Mouse (Mus musculus): Measurements from ENCODE around the gene Zfp672. TPM values are rescaled to one million over a fixed set of nuclear protein-coding genes. Genes with fewer than 3 reads are reported as not detected.

Gene Zfp672
- total and polyA plus RNA-seq, 3 experiments = 22.6 to 39.5 TPM; not detected in 1

GRCm38 (mm10) chr11:58357042-58357441, 26.9 kb upstream of the Zfp672 start:
- peak; percentile 54 for DNase-seq (ENCODE audit: low read depth, low spot score)
- Histone ChIP-seq H3K27ac (ENCODE audit: control insufficient read depth, low read depth, low read length) (no peak overlapping the region), H3K36me3 (ENCODE audit: control insufficient read depth in 1 of 2, insufficient read depth in 2 of 2, low read length in 2 of 2) (peaks cover 0 to 23% of the 10 kb centered on the region in 2 experiments; a peak in 2 of 4 replicates), H3K9me3 (replicated peaks; ENCODE audit: insufficient read depth, low read length) (no peaks in the 10 kb centered on the region), H3K9ac (ENCODE audit: control insufficient read depth, low read depth, low read length, poor library complexity, severe bottlenecking) (no peak overlapping the region), H3K4me3 (ENCODE audit: control insufficient read depth in 1 of 2, insufficient read depth in 1 of 2, low read depth in 2 of 2, low read length in 2 of 2) (no peak overlapping the region), H3K79me2 (ENCODE audit: control insufficient read depth, insufficient read depth, low read length, poor library complexity) (no peaks in the 10 kb centered on the region), H3K4me1 (ENCODE audit: control insufficient read depth in 1 of 2, insufficient read depth in 2 of 2, low read length in 2 of 2) (peaks cover 15 to 42% of the 10 kb centered on the region in 2 experiments), H3K27me3 (ENCODE audit: control insufficient read depth in 1 of 2, insufficient read depth in 2 of 2, low read length in 2 of 2) (no peaks in the 10 kb centered on the region)
- TF ChIP-seq EP300 (IDR thresholded peaks at IDR 0.05; ENCODE audit: low read depth in 1 of 2, low read length in 2 of 2) (peak in 1 of 2 experiments; percentile 41; a peak in 1 of 4 replicates), MAFK (IDR thresholded peaks at IDR 0.05; ENCODE audit: borderline replicate concordance, low read depth, low read length) (no peak), GATA1 (IDR thresholded peaks at IDR 0.05; ENCODE audit: low read depth, low read length) (peak; percentile 75), RCOR1 (IDR thresholded peaks at IDR 0.05; ENCODE audit: low read depth, low read length) (peak; percentile 34; the same call in 1 of the 2 replicates), JUND (IDR thresholded peaks at IDR 0.05; ENCODE audit: low read depth, low read length) (no peak)

- H3K9ac ChIP-seq (ENCODE audit: control insufficient read depth, low read depth, low read length, poor library complexity, severe bottlenecking) = no peak overlapping the region
- H3K36me3 ChIP-seq (ENCODE audit: control insufficient read depth in 1 of 2, insufficient read depth in 2 of 2, low read length in 2 of 2) = peaks cover 0 to 32% of the 10 kb centered on the region in 2 experiments; a peak in 2 of 4 replicates
- no peak for DNase-seq (ENCODE audit: low read depth, low spot score)
- H3K27me3 ChIP-seq (ENCODE audit: control insufficient read depth in 1 of 2, insufficient read depth in 2 of 2, low read length in 2 of 2) = no peaks in the 10 kb centered on the region
- H3K27ac ChIP-seq (ENCODE audit: control insufficient read depth, low read depth, low read length) = no peak overlapping the region
- H3K4me1 ChIP-seq (ENCODE audit: control insufficient read depth in 1 of 2, insufficient read depth in 2 of 2, low read length in 2 of 2) = peaks cover 17 to 53% of the 10 kb centered on the region in 2 experiments
- TF ChIP-seq TBP (IDR thresholded peaks at IDR 0.05; ENCODE audit: low read depth, low read length) (no peak), HCFC1 (IDR thresholded peaks at IDR 0.05; ENCODE audit: low read depth, low read length) (no peak), CHD2 (IDR thresholded peaks at IDR 0.05; ENCODE audit: low read length) (no peak), TAL1 (IDR thresholded peaks at IDR 0.05; ENCODE audit: low read length) (no peak), MAFK (IDR thresholded peaks at IDR 0.05; ENCODE audit: borderline replicate concordance, low read depth, low read length) (no peak), ELF1 (IDR thresholded peaks at IDR 0.05; ENCODE audit: low read depth, low read length) (no peak), ZMIZ1 (IDR thresholded peaks at IDR 0.05; ENCODE audit: low read depth, low read length) (no peak), USF2 (IDR thresholded peaks at IDR 0.05; ENCODE audit: borderline replicate concordance in 1 of 2, insufficient read depth in 1 of 2, low read depth in 1 of 2, low read length in 2 of 2) (no peak), MYC (IDR thresholded peaks at IDR 0.05; ENCODE audit: low read depth, low read length) (no peak), BHLHE40 (IDR thresholded peaks at IDR 0.05; ENCODE audit: borderline replicate concordance, low read depth, low read length) (no peak), POLR2AphosphoS2 (IDR thresholded peaks at IDR 0.05; ENCODE audit: low read length) (no peak), NRF1 (IDR thresholded peaks at IDR 0.05; ENCODE audit: insufficient read depth, low read depth, low read length, poor library complexity, severe bottlenecking) (no peak), E2F4 (IDR thresholded peaks at IDR 0.05; ENCODE audit: borderline replicate concordance, low read depth, low read length) (no peak)
- no peaks in the 10 kb centered on the region for H3K79me2 ChIP-seq (ENCODE audit: control insufficient read depth, insufficient read depth, low read length, poor library complexity)
- H3K4me3 ChIP-seq (ENCODE audit: control insufficient read depth in 1 of 2, insufficient read depth in 1 of 2, low read depth in 2 of 2, low read length in 2 of 2) = no peak overlapping the region
- no peaks in the 10 kb centered on the region for H3K9me3 ChIP-seq (replicated peaks; ENCODE audit: insufficient read depth, low read length)
Measured at GRCm38 (mm10) chr11:58354927-58355326, 24.8 kb upstream of the Zfp672 start.
